Mouse (Mus musculus) fibroblast of lung, adult 2 months (primary cell): Measurements from ENCODE around the gene Ubb.

Source experiments
- DNase-seq: peaks from one replicate; pipeline ENCODE4 v3.0.0-alpha.2; 2011; ENCODE audit warnings: low read depth

Gene Ubb

GRCm38 (mm10) chr11:62584671-62585206 is 33.8 kb downstream of the Ubb start:
- no peak for DNase-seq

- no peak for DNase-seq
These were observed 36.1 kb downstream of the Ubb start for GRCm38 (mm10) chr11:62587034-62587433.

GRCm38 (mm10) chr11:62589391-62589790 is 38.4 kb downstream of the Ubb start:
- DNase-seq, result no peak

GRCm38 (mm10) chr11:62591026-62591425 is 40.1 kb downstream of the Ubb start:
- DNase-seq, result no peak

- no peak for DNase-seq
These were observed 41.1 kb downstream of the Ubb start for GRCm38 (mm10) chr11:62591904-62592575.

- DNase-seq, result no peak
These were observed 47.6 kb downstream of the Ubb start for GRCm38 (mm10) chr11:62598571-62598970.

- DNase-seq, result no peak
These were observed 51.0 kb downstream of the Ubb start for GRCm38 (mm10) chr11:62601732-62602618.
